Mouse (Mus musculus): ENCODE data around the gene BC107364. TPM values are rescaled to one million over a fixed set of nuclear protein-coding genes. Genes with fewer than 3 reads are reported as not detected.
"Not testable (repeated sequence)": the region's sequence is repeated elsewhere in the genome, so short reads cannot be mapped to it uniquely, and the experiment has no call there.

The BC107364 gene
- total RNA-seq (2021): not detected
- long read RNA-seq, experiment 1: 0 reads
- long read RNA-seq, experiment 2: 0 reads

- DNase-seq (ENCODE audit: low spot score): not testable (repeated sequence)
These were observed at the start of gene BC107364 for GRCm38 (mm10) chr3:96452262-96452661. BC107364 (minus strand) TSS chr3:96452306.

- DNase-seq (ENCODE audit: low spot score): peak; percentile 88
These were observed 49.4 kb upstream of the BC107364 start for GRCm38 (mm10) chr3:96501391-96502115.

GRCm38 (mm10) chr3:96500691-96501265, 48.7 kb upstream of the BC107364 start:
- DNase-seq (ENCODE audit: low spot score): peak; percentile 91

GRCm38 (mm10) chr3:96500289-96500621, 48.1 kb upstream of the BC107364 start:
- peak; percentile 97 for DNase-seq (ENCODE audit: low spot score)

GRCm38 (mm10) chr3:96499481-96500288, 47.6 kb upstream of the BC107364 start:
- DNase-seq (ENCODE audit: low spot score): peak; percentile 81

- DNase-seq (ENCODE audit: low spot score): no peak
These were observed 46.6 kb upstream of the BC107364 start for GRCm38 (mm10) chr3:96498476-96499245.

- peak; percentile 76 for DNase-seq (ENCODE audit: low spot score)
These were observed 45.4 kb upstream of the BC107364 start for GRCm38 (mm10) chr3:96497451-96498028.

GRCm38 (mm10) chr3:96496620-96497275, 44.6 kb upstream of the BC107364 start:
- not testable (repeated sequence) for DNase-seq (ENCODE audit: low spot score)

- DNase-seq (ENCODE audit: low spot score): no peak
These were observed 44.1 kb upstream of the BC107364 start for GRCm38 (mm10) chr3:96496216-96496615.

- no peak for DNase-seq (ENCODE audit: low spot score)
These were observed 43.5 kb upstream of the BC107364 start for GRCm38 (mm10) chr3:96495490-96496210.

- DNase-seq (ENCODE audit: low spot score): no peak
These were observed 42.8 kb upstream of the BC107364 start for GRCm38 (mm10) chr3:96494912-96495311.

GRCm38 (mm10) chr3:96494456-96494855, 42.4 kb upstream of the BC107364 start:
- DNase-seq (ENCODE audit: low spot score): not testable (repeated sequence)

- DNase-seq (ENCODE audit: low spot score): not testable (repeated sequence)
These were observed 37.5 kb upstream of the BC107364 start for GRCm38 (mm10) chr3:96489636-96490035.

- not testable (repeated sequence) for DNase-seq (ENCODE audit: low spot score)
These were observed 37.0 kb upstream of the BC107364 start for GRCm38 (mm10) chr3:96488907-96489629.

- not testable (repeated sequence) for DNase-seq (ENCODE audit: low spot score)
These were observed 36.3 kb upstream of the BC107364 start for GRCm38 (mm10) chr3:96488290-96488906.

GRCm38 (mm10) chr3:96487596-96488289, 35.6 kb upstream of the BC107364 start:
- no peak for DNase-seq (ENCODE audit: low spot score)

- DNase-seq (ENCODE audit: low spot score): not testable (repeated sequence)
These were observed 34.9 kb upstream of the BC107364 start for GRCm38 (mm10) chr3:96486828-96487559.
